ENCODE assay signal across 35 mouse cellular contexts in the genomic region with DNA sequence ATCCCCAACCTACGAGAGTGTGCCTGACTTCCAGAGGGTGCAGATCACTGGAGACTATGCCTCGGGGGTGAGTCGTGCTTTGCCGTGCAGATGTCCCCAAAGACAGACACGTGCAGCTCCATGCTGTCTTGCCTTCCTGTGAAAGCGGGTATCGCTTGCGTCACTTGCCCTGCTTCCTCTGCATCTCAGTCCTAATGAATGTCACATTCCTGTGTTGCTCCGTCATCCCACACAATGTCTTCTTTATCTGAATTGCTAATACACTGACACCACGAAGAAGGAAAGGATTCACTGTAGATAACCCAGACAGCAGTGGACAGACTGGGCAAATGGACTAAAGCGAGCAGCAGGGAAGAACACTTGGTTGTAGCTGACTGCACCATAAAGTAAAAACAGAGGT. TPM values are rescaled to one million over a fixed set of nuclear protein-coding genes. Genes with fewer than 3 reads are reported as not detected.
DNase-seq lines count a peak whose midpoint lies in the region; ATAC-seq and TF ChIP-seq lines count a peak whose summit lies in the region.
"Had no signal": no experiment of that assay in that cellular context is flagged by ENCODE, and none has a peak within 500 bp of the region (broad histone marks: within the 10 kb centered on the region; RNA-seq: fewer than 3 reads in every experiment).

No protein-coding gene starts in this region.

- no peak overlapping the region for H3K4me3 ChIP-seq in heart, postnatal 0 days (ENCODE audit: low read depth, low read length)
- no peak overlapping the region for H3K4me3 ChIP-seq in C2C12 (ENCODE audit: insufficient read depth, poor library complexity, severe bottlenecking)
- H3K4me3 ChIP-seq: embryonic facial prominence, embryonic 12.5 days; heart, embryonic 15.5 days; hindbrain, embryonic 10.5 days; hindbrain, embryonic 15.5 days; kidney, embryonic 15.5 days; layer of hippocampus, adult 2 months; left cerebral cortex, adult 2 months; limb, embryonic 12.5 days; neural tube, embryonic 12.5 days had no signal

- peak; percentile 41; the same call in 1 of the 2 replicates for ATAC-seq in heart, postnatal 0 days (ENCODE audit: insufficient read depth, low read depth)
- ATAC-seq: CD4-positive, CD25-positive, alpha-beta regulatory T cell, adult 4 months; forebrain, embryonic 14.5 days; midbrain, embryonic 16.5 days; Patski had no signal

- peak; percentile 12 for DNase-seq in embryo, embryonic 10 days (ENCODE audit: low spot score)
- DNase-seq in embryo, embryonic 11 days: no peak
- peak; percentile 17 for DNase-seq in heart, postnatal 0 days (ENCODE audit: low spot score)
- no peak for DNase-seq in heart, postnatal 36 days
- DNase-seq in R1 (ENCODE audit: low read depth, low spot score): peak; percentile 63
- DNase-seq in cerebellum, adult 9-10 months: no peak
- DNase-seq in natural killer cell, adult 2 months (ENCODE audit: low spot score in 2 of 2): no peak
- DNase-seq: adrenal gland, adult 2 months; cerebellum, adult 2 months; cerebellum, postnatal 25 days; kidney, adult 18-20 months; kidney, postnatal 36 days; right cerebral cortex, postnatal 14 days had no signal

- H3ac ChIP-seq in C2C12 (ENCODE audit: control insufficient read depth, insufficient read length, low read depth): no peak overlapping the region

- H3K27ac ChIP-seq in heart, postnatal 0 days (ENCODE audit: low read depth): no peak overlapping the region
- H3K27ac ChIP-seq: embryonic facial prominence, embryonic 12.5 days; heart, embryonic 15.5 days; hindbrain, embryonic 10.5 days; hindbrain, embryonic 15.5 days; kidney, embryonic 15.5 days; layer of hippocampus, adult 2 months; left cerebral cortex, adult 2 months; limb, embryonic 12.5 days; macrophage; neural tube, embryonic 12.5 days had no signal

- H3K36me3 ChIP-seq in heart, postnatal 0 days (replicated peaks; ENCODE audit: control insufficient read depth, insufficient read depth, low read length): no peaks in the 10 kb centered on the region
- H3K36me3 ChIP-seq in C2C12 (ENCODE audit: control insufficient read depth, insufficient read depth): no peaks in the 10 kb centered on the region
- H3K36me3 ChIP-seq: embryonic facial prominence, embryonic 12.5 days; heart, embryonic 15.5 days; hindbrain, embryonic 10.5 days; hindbrain, embryonic 15.5 days; kidney, embryonic 15.5 days; limb, embryonic 12.5 days; neural tube, embryonic 12.5 days had no signal

- intact Hi-C loops in heart, postnatal 36 days (cut with DNase I): no loop called here

- no peaks in the 10 kb centered on the region for H3K9me3 ChIP-seq in heart, postnatal 0 days (replicated peaks; ENCODE audit: control insufficient read depth, low read length)
- H3K9me3 ChIP-seq: embryonic facial prominence, embryonic 12.5 days; heart, embryonic 15.5 days; hindbrain, embryonic 10.5 days; hindbrain, embryonic 15.5 days; kidney, embryonic 15.5 days; limb, embryonic 12.5 days; neural tube, embryonic 12.5 days had no signal

- TF ChIP-seq EP300 in heart, postnatal 0 days (IDR thresholded peaks at IDR 0.05; ENCODE audit: low read depth): no peak

- no peak for TF ChIP-seq CTCF in heart, postnatal 0 days (IDR thresholded peaks at IDR 0.05; ENCODE audit: low read depth)
- no peak for TF ChIP-seq CTCF in C2C12 (IDR thresholded peaks at IDR 0.05; ENCODE audit: control insufficient read depth, insufficient read depth, insufficient read length)

- no peaks in the 10 kb centered on the region for H3K79me3 ChIP-seq in C2C12 (ENCODE audit: low read depth)

- H3K79me2 ChIP-seq in C2C12 (ENCODE audit: control insufficient read depth, insufficient read depth): no peaks in the 10 kb centered on the region

- no peaks in the 10 kb centered on the region for H3K27me3 ChIP-seq in heart, postnatal 0 days (ENCODE audit: control insufficient read depth, insufficient read depth, low read length)
- no peaks in the 10 kb centered on the region for H3K27me3 ChIP-seq in C2C12 (ENCODE audit: control insufficient read depth, insufficient read depth, insufficient read length)
- H3K27me3 ChIP-seq: embryonic facial prominence, embryonic 12.5 days; heart, embryonic 15.5 days; hindbrain, embryonic 15.5 days; kidney, embryonic 15.5 days; limb, embryonic 12.5 days; neural tube, embryonic 12.5 days; Patski had no signal

- WGBS in heart, postnatal 0 days: 33% methylated on average over 11 of the region's 11 CpGs

- no peak overlapping the region for H3K4me2 ChIP-seq in heart, postnatal 0 days (ENCODE audit: low read depth, low read length)
- H3K4me2 ChIP-seq: embryonic facial prominence, embryonic 12.5 days; heart, embryonic 15.5 days; hindbrain, embryonic 15.5 days; kidney, embryonic 15.5 days; limb, embryonic 12.5 days; midbrain, embryonic 11.5 days; neural tube, embryonic 12.5 days had no signal

- H3K4me1 ChIP-seq in heart, postnatal 0 days (ENCODE audit: control insufficient read depth, insufficient read depth): peaks cover 7% of the 10 kb centered on the region; the same call in 1 of the 2 replicates
- H3K4me1 ChIP-seq: embryonic facial prominence, embryonic 12.5 days; hindbrain, embryonic 15.5 days; kidney, embryonic 15.5 days; limb, embryonic 12.5 days; neural tube, embryonic 12.5 days had no signal

- no peak overlapping the region for H3K9ac ChIP-seq in heart, postnatal 0 days (replicated peaks; ENCODE audit: low read depth, low read length)
- H3K9ac ChIP-seq: embryonic facial prominence, embryonic 12.5 days; heart, embryonic 15.5 days; hindbrain, embryonic 15.5 days; kidney, embryonic 15.5 days; limb, embryonic 12.5 days; neural tube, embryonic 12.5 days had no signal

TF ChIP-seq in C2C12, 6 proteins besides CTCF, POLR2A, EP300 and RAD21:
- TF ChIP-seq MYOG (IDR thresholded peaks at IDR 0.05; ENCODE audit: control insufficient read depth, extremely low read depth, insufficient read length): no peak
- TF ChIP-seq CEBPB (IDR thresholded peaks at IDR 0.05; ENCODE audit: low read depth): peak; percentile 26

RNA-seq across cellular contexts. Expression of a gene that starts 7.2 kb away (rescaled TPM):
- not detected in 2 replicates for total RNA-seq in heart, postnatal 0 days (2014; rRNA removed; ENCODE audit: low replicate concordance)
- polyA plus RNA-seq in heart, postnatal 0 days (2015; fragmentation: Nextera tagmentation; extraction: Ambion mirVana): not detected in 2 replicates
- not detected for total RNA-seq in heart, postnatal 36 days (2021)
- polyA plus RNA-seq in C2C12 (2012; fragmentation: generic; extraction: Trizol): 0.18 TPM
- total RNA-seq: adrenal gland, adult 2 months; layer of hippocampus, adult 2 months; layer of hippocampus, postnatal 14 days; left cerebral cortex, adult 2 months; left cerebral cortex, postnatal 25 days had no signal
- polyA plus RNA-seq: adrenal gland, adult 2 months; cerebellum, adult 2 months; forebrain, embryonic 14.5 days; hindbrain, embryonic 15.5 days; intestine, embryonic 14.5 days; liver, adult 2 months; macrophage; midbrain, embryonic 16.5 days; small intestine, adult 2 months; stomach, embryonic 14.5 days had no signal

RNA-seq across cellular contexts. Expression of a gene that starts 21.4 kb away (rescaled TPM):
- total RNA-seq in heart, postnatal 0 days (2014; rRNA removed; ENCODE audit: low replicate concordance): 3.9 and 4.0 TPM in 2 replicates
- polyA plus RNA-seq in heart, postnatal 0 days (2015; fragmentation: Nextera tagmentation; extraction: Ambion mirVana): 1.6 and 1.7 TPM in 2 replicates
- total RNA-seq in heart, postnatal 36 days (2021): 1 to 10 TPM; 1.9 to 2.2 TPM
- polyA plus RNA-seq in C2C12 (2012; fragmentation: generic; extraction: Trizol): 1.9 TPM

RNA-seq across cellular contexts. Expression of a gene that starts 23.0 kb away (rescaled TPM):
- total RNA-seq in heart, postnatal 0 days (2014; rRNA removed; ENCODE audit: low replicate concordance): 38.3 and 43.2 TPM in 2 replicates
- polyA plus RNA-seq in heart, postnatal 0 days (2015; fragmentation: Nextera tagmentation; extraction: Ambion mirVana): 37.7 and 39.0 TPM in 2 replicates
- 10 to 100 TPM; 49.1 to 51.7 TPM for total RNA-seq in heart, postnatal 36 days (2021)
- 57.3 TPM for polyA plus RNA-seq in C2C12 (2012; fragmentation: generic; extraction: Trizol)

Comparison
In these comparisons a context has a peak if more than half of its experiments do, and no peak if none do; other contexts are left out.
1. DNase-seq: peak in embryo, embryonic 10 days (single experiment), heart, postnatal 0 days (single experiment) and R1 (single experiment); none in embryo, embryonic 11 days (single experiment), heart, postnatal 36 days (0 of 2), cerebellum, adult 9-10 months (single experiment) and natural killer cell, adult 2 months (0 of 2).